Mouse (Mus musculus) ES-E14 (cell line): ENCODE results near the gene Hyal1. TPM values are rescaled to one million over a fixed set of nuclear protein-coding genes. Genes with fewer than 3 reads are reported as not detected.
"Not testable (repeated sequence)": the region's sequence is repeated elsewhere in the genome, so short reads cannot be mapped to it uniquely, and the experiment has no call there.

Experiments
- DNase-seq: peaks from one replicate; pipeline ENCODE4 v3.0.0-alpha.2; 2013; ENCODE audit warnings: low read depth, low spot score
- H3K27ac ChIP-seq: 2 replicates; pipeline ENCODE4 v1.5.1; 2012; ENCODE audit warnings: low read depth, mild to moderate bottlenecking, low read length, moderate library complexity, mixed read lengths; ENCODE audit not compliant: poor library complexity, insufficient read depth, severe bottlenecking
- H3K36me3 ChIP-seq: 2 replicates; pipeline ENCODE4 v1.6.1; 2012; ENCODE audit warnings: mild to moderate bottlenecking, low read length, moderate library complexity, mixed read lengths; ENCODE audit not compliant: control insufficient read depth, poor library complexity, insufficient read depth, severe bottlenecking
- H3K4me1 ChIP-seq, 2 experiments: fragments of 150-350 bp in 1 of 2; sonication (generic) in 1 of 2; 2 replicates each; pipeline ENCODE4 v1.6.1; 2012; ENCODE audit warnings: low read length in 2 of 2, mild to moderate bottlenecking in 1 of 2, mixed read lengths in 1 of 2; ENCODE audit not compliant: control insufficient read depth in 2 of 2, insufficient read depth in 2 of 2, poor library complexity in 1 of 2
- H3K4me3 ChIP-seq, 2 experiments: fragments of 150-350 bp in 1 of 2; sonication (generic) in 1 of 2; 2 replicates each; pipeline ENCODE4 v1.5.1; 2012; ENCODE audit warnings: low read length in 2 of 2, low read depth in 1 of 2, mild to moderate bottlenecking in 1 of 2, mixed read lengths in 1 of 2; ENCODE audit not compliant: insufficient read depth in 1 of 2, poor library complexity in 1 of 2, severe bottlenecking in 1 of 2
- H3K9ac ChIP-seq: 2 replicates; pipeline ENCODE4 v1.6.1; 2012; ENCODE audit warnings: low read depth, mild to moderate bottlenecking, low read length, mixed read lengths; ENCODE audit not compliant: poor library complexity, insufficient read depth, severe bottlenecking
- H3K9me3 ChIP-seq: fragments of 150-350 bp; sonication (generic); 2 replicates; pipeline ENCODE4 v1.6.1; 2012; ENCODE audit warnings: low read depth, mild to moderate bottlenecking, low read length; ENCODE audit not compliant: control insufficient read depth, insufficient read depth
- CHD2 ChIP-seq: IDR thresholded peaks from 2 replicates; pipeline ENCODE4 v1.6.1; 2014; ENCODE audit warnings: mild to moderate bottlenecking, low read depth, low read length, inconsistent platforms
- HCFC1 ChIP-seq: IDR thresholded peaks from 2 replicates; pipeline ENCODE4 v1.6.1; 2012; ENCODE audit warnings: low read length, inconsistent platforms, borderline replicate concordance; ENCODE audit not compliant: insufficient read depth
- MAFK ChIP-seq: IDR thresholded peaks from 2 replicates; pipeline ENCODE4 v1.6.1; 2014; ENCODE audit warnings: mild to moderate bottlenecking, low read depth, low read length, inconsistent platforms; ENCODE audit not compliant: insufficient read depth
- ZC3H11A ChIP-seq: IDR thresholded peaks from 2 replicates; pipeline ENCODE4 v1.6.1; 2012; ENCODE audit warnings: low read depth, mild to moderate bottlenecking, inconsistent platforms, low read length, borderline replicate concordance
- ZNF384 ChIP-seq: IDR thresholded peaks from 2 replicates; pipeline ENCODE4 v1.6.1; 2012; ENCODE audit warnings: low read depth, low read length, inconsistent platforms
- in situ Hi-C, 2 experiments: fragments of 600-800 bp; cut with MboI; formaldehyde crosslinking; loops; one replicate each; pipeline ENCODE4 v1.15.1; 2025; ENCODE audit warnings: low sequenced_read_pairs in 2 of 2, inconsistent platforms in 1 of 2; ENCODE audit not compliant: unreplicated experiment in 2 of 2
- total RNA-seq: library from RNA; depleted of rRNA; stranded (reverse); fragments of 300-350 nt; gene quantifications from 2 replicates; pipeline ENCODE4 v1.2.3, GENCODE M21; 2012

The Hyal1 gene
- total RNA-seq, 1 experiment, result 11.8 TPM

GRCm38 (mm10) chr9:107563029-107563581 lies 13.6 kb upstream of the Hyal1 start, which contains the start of gene Tusc2:
Tusc2 (plus strand) TSS chr9:107563255.
- peaks cover 0 to 10% of the 10 kb centered on the region in 2 experiments; a peak in 1 of 4 replicates for H3K4me1 ChIP-seq
- TF ChIP-seq HCFC1 (no peak), CHD2 (peak; percentile 75; the same call in 1 of the 2 replicates)
- H3K4me3 ChIP-seq, result peak within 1 kb of the TSS; percentile 79 to 87
- H3K27ac ChIP-seq, result no peak within 1 kb of the TSS
- peak; percentile 87 for DNase-seq
- H3K9ac ChIP-seq, result peak within 1 kb of the TSS; percentile 80
- no peaks in the 10 kb centered on the region for H3K9me3 ChIP-seq
- H3K36me3 ChIP-seq, result peaks cover 19% of the 10 kb centered on the region
- in situ Hi-C loops, result no loop called here

DNA sequence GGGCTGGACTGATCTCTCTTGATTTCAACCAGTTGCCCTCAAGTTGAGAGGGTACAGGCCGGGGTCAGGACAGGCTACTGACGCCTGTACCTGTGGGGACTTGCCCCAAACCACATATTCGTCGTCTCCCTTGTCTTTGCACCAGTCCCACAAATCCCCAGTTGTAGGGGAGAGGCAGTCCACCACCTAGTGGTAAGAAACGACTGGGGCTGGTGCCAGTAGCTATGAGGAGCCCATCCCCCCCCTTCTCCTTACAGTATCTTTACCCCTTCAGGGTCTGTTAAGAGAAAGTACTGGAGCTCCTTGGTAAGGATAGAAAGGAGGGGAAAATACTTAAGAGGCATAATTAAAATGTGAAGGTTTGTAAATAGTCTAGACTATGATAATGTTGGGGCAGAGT lies 11.2 kb upstream of the Hyal1 start:
- H3K27ac ChIP-seq, DNase-seq, H3K9ac ChIP-seq, H3K4me3 ChIP-seq, H3K9me3 ChIP-seq, in situ Hi-C loops: not testable (repeated sequence)
- peaks cover 14% of the 10 kb centered on the region for H3K36me3 ChIP-seq
- H3K4me1 ChIP-seq, result peaks cover 0 to 17% of the 10 kb centered on the region in 2 experiments; a peak in 3 of 4 replicates

DNA sequence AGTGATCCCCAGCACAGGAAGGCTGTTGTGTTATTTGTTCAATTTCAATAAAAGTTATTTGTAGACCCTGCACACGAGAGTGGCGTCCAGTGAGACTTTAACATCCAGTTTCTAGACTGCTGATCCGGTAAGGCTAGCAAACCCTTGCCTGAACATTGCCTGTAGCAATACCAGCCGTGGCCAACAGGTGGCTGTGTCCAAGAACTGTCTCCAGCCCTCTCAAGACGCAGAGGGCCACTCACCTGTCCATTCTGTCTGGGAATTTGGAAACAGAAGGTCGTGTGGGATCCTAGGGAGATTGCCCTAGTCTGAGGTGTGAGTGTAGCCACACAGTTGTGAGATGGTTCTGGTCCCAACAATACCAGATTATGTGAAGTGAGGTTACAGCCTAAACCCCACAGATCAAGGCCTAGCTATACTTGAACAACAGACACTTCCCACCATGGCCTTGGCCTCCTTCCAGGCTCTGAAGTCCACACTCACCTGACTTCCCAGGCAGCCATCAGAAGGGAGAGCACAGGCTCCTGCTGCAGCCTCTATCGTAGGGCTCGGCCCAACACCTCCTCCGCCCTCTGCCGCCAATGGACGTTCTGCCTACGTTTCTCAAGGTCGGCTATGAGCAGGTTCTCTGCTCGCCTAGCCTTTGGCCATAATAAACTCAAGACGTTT lies 10.6 kb upstream of the Hyal1 start:
- in situ Hi-C loops, result no loop called here
- peaks cover 0 to 22% of the 10 kb centered on the region in 2 experiments; a peak in 3 of 4 replicates for H3K4me1 ChIP-seq
- no peak for TF ChIP-seq MAFK
- no peak for TF ChIP-seq HCFC1
- no peak for TF ChIP-seq ZNF384
- no peak for DNase-seq
- H3K4me3 ChIP-seq, result no peak overlapping the region
- H3K9me3 ChIP-seq, result no peaks in the 10 kb centered on the region
- no peak overlapping the region for H3K27ac ChIP-seq
- H3K9ac ChIP-seq, result no peak overlapping the region
- peaks cover 19% of the 10 kb centered on the region for H3K36me3 ChIP-seq

DNA sequence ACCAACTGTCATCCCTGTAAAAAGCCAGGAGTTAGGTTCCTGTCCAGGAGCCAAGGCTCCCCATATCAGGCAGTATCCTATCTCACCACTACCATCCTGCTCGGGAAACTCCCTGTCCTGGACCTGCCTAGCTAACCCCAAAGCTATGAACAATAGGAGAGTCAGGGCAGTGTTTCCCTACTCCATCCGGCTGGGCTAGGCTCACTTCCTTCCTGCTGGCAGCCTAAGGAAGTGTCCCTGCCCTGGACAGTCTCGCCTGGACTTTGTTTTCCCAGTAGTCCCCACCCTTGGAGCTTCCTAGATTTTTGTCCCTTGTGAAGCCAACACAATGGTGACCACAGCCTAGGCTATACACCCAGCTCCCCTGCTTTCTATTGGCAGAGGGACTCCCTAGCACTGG lies 9.9 kb upstream of the Hyal1 start:
- H3K9ac ChIP-seq, result no peak overlapping the region
- peaks cover 20% of the 10 kb centered on the region; the same call in 1 of the 2 replicates for H3K36me3 ChIP-seq
- no peak for TF ChIP-seq HCFC1
- TF ChIP-seq ZNF384, result no peak
- no peak for TF ChIP-seq CHD2
- TF ChIP-seq ZC3H11A, result no peak
- no peak for DNase-seq
- H3K27ac ChIP-seq, result no peak overlapping the region
- in situ Hi-C loops, result no loop called here
- no peak overlapping the region for H3K4me3 ChIP-seq
- H3K9me3 ChIP-seq, result no peaks in the 10 kb centered on the region
- peaks cover 0 to 25% of the 10 kb centered on the region in 2 experiments; a peak in 3 of 4 replicates for H3K4me1 ChIP-seq

GRCm38 (mm10) chr9:107567702-107568319 lies 8.9 kb upstream of the Hyal1 start, which contains the start of gene Hyal2:
Hyal2 (plus strand) TSS chr9:107567945.
- Histone ChIP-seq H3K4me3 (peak within 1 kb of the TSS; percentile 67 to 81), H3K36me3 (peaks cover 21% of the 10 kb centered on the region), H3K4me1 (peaks cover 0 to 25% of the 10 kb centered on the region in 2 experiments; a peak in 3 of 4 replicates), H3K27ac (no peak within 1 kb of the TSS), H3K9ac (peak within 1 kb of the TSS; percentile 35; the same call in 1 of the 2 replicates), H3K9me3 (no peaks in the 10 kb centered on the region)
- in situ Hi-C loops, result no loop called here
- TF ChIP-seq HCFC1 (no peak), ZNF384 (no peak), CHD2 (no peak), ZC3H11A (no peak)
- DNase-seq, result no peak
